Mouse (Mus musculus) kidney, postnatal 36 days (tissue): ENCODE measurements around the gene Gls2.
"Not testable (repeated sequence)": the region's sequence is repeated elsewhere in the genome, so short reads cannot be mapped to it uniquely, and the experiment has no call there.

Source experiments
- DNase-seq, 2 experiments: peaks; one replicate each; pipeline ENCODE4 v3.0.0; 2021 to 2022; ENCODE audit warnings: mixed read lengths in 2 of 2

Gene Gls2

DNA sequence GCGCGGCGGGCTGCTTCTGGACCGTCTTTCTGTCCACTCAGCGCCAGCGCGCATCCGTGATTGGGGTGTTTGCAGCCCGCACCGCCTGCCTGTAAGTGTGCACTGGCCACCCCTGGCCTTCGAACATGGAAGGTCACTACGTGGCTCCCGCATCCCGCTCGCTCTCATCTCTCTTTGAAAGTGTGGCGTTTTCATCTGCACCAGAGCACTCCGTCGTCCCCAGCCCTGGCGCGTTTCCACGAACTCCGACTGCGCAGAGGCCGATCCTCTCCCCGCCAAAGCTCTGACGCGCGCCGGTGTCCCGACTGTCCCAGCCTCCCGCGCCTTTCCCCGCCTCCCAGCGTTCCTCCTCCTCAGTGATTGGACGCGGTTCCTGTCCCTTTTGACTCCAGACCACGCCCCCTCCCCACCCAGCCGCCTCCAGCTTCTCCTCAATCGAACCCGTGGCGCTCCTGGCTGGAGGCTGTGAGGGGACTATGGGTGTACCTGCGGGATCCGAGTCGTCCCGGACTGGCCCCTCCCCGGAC is at the start of gene Gls2:
Gene Gls2 (plus strand): TSS at position 434 of the 527 bp plus-strand sequence.
- DNase-seq: peak; percentile 98

DNA sequence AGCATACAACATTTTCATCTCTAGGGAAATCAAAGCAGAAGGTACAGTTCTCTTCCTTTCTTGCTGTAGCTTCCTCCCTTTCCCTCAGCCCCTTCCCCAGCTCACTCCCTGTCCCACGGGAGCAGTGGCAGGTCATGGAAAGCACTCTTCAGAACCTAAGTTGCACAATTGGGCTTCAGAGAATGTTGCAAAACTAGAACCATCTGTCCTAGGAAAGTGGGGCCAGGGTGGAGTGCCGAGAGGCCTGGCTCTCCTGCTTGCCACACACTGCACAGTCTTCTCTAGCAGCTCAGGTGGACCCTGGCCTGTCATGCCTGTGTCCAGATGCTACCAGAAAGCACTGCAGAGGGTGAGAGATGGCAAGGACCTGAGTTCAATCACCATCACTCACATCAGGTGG is 49.3 kb upstream of the Gls2 start:
- DNase-seq: no peak

GRCm38 (mm10) chr10:128148789-128149365 is 45.4 kb upstream of the Gls2 start:
- DNase-seq: no peak

GRCm38 (mm10) chr10:128149592-128149991 is 44.7 kb upstream of the Gls2 start:
- peak; percentile 83 to 93 for DNase-seq

- peak; percentile 77 to 84 for DNase-seq
Observed at GRCm38 (mm10) chr10:128150941-128151340, 43.3 kb upstream of the Gls2 start.

DNA sequence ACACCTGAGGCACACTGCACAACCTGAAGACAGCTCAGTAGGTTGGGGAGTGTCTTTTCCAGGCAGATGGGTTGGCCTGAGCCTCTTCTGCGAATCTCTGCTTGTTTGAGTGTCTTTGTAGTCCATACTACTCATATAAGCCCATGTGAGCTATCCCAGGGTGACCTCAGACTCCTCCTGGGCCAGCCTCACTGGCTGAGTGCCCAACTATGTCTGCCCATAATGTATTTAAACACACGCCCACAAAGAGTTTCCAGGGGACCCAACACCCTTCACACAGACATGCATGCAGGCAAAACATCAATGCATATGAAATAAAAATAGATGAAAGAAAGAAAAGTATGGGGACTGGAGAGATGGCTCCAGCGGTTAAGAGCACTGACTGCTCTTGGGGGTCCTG is 40.3 kb upstream of the Gls2 start:
- DNase-seq: no peak

GRCm38 (mm10) chr10:128165726-128166125 is 28.5 kb upstream of the Gls2 start:
- DNase-seq: not testable (repeated sequence)

DNA sequence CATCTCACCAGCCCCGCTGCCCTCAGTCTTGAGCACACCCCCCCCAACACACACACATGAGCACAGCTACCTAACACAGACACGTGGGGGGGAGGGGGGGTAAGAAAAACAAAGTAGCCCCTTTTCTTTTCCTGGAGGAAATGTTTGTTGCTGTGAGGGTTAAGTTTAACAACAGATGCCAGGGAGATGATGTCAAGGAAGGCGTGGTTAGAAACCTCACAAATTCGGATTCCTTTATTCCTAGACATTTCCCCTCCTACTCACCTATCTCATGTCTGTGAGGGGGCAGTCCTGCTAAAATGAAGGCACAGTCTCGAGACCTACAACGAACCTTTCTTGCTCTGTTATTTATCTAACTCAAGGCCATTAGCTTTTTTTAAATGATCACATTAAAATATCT is 27.2 kb upstream of the Gls2 start:
- DNase-seq: no peak

GRCm38 (mm10) chr10:128171348-128171747 is 22.9 kb upstream of the Gls2 start:
- not testable (repeated sequence) for DNase-seq

DNA sequence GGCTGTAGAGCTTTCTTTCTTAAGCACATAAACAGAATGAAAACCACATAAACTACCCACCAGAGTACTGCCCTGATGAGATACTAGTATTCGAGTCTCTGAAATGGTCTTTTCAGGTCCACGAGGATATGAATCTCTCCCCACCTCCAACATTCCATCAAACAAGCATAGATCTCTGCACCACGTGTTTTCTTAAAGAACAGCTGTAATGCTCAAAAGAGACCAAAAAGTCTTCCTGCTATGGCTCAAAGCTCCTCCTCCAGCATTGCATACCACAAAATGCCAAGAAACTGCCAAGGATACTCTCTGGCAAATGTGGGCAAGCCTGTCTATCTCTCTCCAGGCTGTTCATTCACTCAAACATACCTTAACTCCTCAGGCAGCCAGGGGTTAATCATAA is 19.0 kb upstream of the Gls2 start:
- no peak for DNase-seq

- peak; percentile 80 to 82 for DNase-seq
Observed at GRCm38 (mm10) chr10:128175996-128176755, 18.1 kb upstream of the Gls2 start.

GRCm38 (mm10) chr10:128177316-128177715 is 16.9 kb upstream of the Gls2 start:
- no peak for DNase-seq

- DNase-seq: peak; percentile 58 to 60
Observed at GRCm38 (mm10) chr10:128179989-128180388, 14.3 kb upstream of the Gls2 start, which contains the start of gene Rbms2. Rbms2 (minus strand) TSS chr10:128180297.

DNA sequence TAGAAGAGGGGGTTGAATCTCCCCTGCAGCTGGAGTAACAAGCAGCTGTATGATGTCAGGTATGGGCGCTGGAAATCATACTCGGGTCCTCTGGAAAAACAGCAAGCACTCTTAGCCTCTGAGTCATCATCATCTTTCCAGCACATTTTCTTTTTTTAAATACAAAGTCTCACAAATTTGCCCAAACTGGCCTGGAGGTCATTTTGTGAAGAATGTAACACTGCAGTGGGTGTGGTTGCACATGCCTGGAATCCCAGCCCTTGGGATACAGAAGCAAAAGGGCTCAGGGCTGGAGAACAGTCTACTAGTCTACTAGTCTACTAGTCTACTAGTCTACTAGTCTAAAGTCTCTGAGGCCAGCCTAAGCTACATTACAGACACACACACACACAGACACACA is 10.0 kb upstream of the Gls2 start:
- DNase-seq: peak in 1 of 2 experiments; percentile 17

- peak; percentile 28 to 31 for DNase-seq
Observed at GRCm38 (mm10) chr10:128185277-128185940, 8.8 kb upstream of the Gls2 start.

DNA sequence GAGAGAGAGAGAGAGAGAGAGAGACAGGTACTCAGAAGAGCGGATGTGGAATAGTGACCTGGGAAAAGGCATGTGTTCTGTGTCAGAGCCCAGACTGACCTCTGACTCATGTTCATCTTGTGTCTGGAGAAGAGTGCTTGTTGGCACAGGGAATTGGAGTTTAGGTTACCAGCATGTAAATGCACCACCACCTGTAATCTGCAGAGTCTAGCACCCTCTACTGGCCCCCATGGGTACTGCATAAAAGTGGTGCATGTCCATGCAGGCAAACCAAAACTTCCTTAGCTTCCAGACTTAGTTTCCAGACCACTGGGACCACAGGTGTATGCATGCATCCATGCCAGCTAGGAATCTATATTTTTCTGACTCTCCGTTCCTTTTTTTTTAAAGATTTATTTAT is 8.3 kb upstream of the Gls2 start:
- peak; percentile 84 to 92 for DNase-seq

DNA sequence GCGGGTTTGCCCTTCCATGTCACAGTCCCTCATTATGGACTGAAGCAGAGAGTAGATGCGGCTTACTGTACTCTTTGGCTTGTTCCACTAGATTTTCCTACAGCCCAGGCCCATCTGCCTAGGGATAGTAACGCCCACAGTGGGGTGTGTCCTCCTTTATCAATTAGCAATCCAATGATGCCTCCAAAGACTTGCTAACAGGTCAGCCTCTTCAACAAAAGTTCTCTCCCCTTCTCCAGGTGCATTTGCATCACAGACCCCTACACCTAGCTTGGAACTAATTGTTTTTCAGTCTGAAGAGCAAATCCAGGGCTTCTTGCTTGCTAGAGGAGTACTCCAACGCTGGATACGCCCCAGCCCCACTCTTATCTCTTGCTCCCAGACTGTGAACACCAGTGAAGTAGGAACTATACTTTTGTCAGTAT is 7.1 kb upstream of the Gls2 start:
- DNase-seq: no peak

GRCm38 (mm10) chr10:128188242-128188877 is 5.9 kb upstream of the Gls2 start:
- peak; percentile 81 to 90 for DNase-seq

DNA sequence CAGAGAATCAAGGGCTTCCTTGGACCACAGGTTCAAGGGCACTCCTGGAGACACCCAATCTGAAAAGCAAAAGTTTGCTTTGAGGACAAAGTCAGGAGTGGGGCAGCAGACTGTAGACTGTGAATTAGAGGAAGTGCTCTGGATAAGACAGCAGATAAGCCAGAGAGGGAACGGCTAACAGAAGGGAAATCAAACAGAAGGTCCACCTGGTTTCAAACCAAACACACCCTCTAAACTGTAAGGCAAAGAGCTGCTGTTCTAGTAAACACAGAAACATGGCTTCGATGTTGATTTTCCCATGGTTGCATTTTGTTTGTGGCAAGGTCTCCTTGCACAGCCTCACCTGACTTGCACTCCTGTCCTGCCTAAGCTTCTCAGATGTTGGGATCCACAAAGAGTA is 2.8 kb upstream of the Gls2 start:
- no peak for DNase-seq

DNA sequence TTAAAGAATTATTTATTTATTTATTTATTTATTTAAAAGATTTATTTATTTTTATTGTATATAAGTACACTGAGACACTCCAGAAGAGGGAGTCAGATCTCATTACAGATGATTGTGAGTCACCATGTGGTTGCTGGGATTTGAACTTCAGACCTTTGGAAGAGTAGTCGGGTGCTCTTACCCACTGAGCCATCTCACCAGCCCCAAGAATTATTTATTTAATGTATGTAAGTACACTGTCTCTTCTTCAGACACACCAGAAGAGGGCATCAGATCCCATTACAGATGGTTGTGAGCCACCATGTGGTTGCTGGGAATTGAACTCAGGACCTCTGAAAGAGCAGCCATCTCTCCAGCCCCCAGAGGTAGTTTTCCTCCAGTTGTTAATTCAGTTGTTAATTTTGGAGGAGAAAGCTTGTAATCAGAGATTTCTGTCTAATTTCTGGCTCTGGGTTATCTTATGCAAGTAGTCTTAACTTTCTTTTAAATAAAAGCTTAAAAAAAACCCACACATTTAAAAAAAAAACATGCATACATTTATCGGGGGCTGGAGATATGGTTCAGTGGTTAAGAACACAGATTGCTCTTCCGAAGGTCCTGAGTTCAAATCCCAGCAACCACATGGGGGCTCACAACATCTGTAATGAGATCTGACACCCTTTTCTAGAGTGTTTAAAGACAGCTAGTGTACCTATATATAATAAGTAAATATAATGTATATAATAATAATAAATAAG is 2.1 kb upstream of the Gls2 start:
- DNase-seq: not testable (repeated sequence)

DNA sequence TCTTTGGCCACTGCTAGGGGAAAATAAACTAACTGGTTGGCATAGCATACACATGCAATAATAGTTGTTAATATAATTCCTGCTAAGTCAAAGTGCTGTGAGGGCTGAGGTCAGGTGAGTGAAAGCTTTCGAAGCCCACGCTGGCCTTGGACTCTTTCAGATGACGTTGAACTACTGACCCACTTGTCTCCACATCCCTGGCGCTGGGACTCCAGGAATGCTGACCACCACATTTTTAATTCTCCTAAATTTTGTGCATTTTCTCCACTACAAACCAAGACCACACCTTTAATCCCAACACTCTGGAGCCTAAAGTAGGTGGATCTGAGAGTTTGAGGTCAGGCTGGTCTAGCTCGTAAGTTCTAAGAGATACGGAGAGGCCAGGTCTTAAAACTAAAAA is 1.1 kb upstream of the Gls2 start:
- DNase-seq: no peak
